Mouse (Mus musculus): ENCODE results near the gene Plscr1. TPM values are rescaled to one million over a fixed set of nuclear protein-coding genes. Genes with fewer than 3 reads are reported as not detected.

The Plscr1 gene
- total RNA-seq, 2 experiments from 2014 or later = 0.67 to 0.69 TPM

GRCm38 (mm10) chr9:92252718-92253117, 3.2 kb downstream of the Plscr1 start:
- DNase-seq = no peak
- intact Hi-C loops (cut with DNase I) = no loop called here

DNA sequence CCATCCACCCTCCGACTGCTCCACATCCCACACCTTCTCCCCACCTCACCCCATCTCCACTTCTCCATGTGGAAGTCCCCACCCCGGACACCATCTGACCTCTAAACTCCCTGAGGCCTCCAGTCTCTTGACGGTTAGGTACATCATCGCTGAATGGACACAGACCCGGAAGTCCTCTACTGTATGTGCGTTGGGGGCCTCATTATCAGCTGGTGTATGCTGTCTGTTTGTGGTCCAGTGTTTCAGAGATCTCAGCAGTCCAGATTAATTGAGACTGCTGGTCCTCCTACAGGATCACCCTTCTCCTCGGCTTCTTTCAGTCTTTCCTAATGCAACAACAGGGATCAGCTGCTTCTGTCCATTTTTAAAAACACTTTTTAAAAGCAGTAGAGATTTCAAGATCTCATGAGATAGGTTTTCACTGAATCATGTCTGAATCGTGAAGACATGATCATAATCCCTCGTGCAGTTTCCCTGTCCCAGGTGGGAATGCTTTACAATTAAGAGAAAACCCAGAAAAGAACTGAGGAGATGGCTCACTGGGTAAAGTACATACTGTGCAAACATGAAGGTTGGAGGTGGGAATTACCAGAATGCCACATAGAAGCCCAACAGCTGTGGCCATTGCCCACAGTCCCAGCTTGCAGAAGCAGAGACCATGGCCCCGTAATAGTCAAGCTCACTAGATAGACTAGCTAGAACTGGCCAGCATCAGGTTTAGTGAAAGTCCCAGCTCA, 4.2 kb downstream of the Plscr1 start:
- intact Hi-C loops (cut with DNase I) = no loop called here
- DNase-seq = no peak

DNA sequence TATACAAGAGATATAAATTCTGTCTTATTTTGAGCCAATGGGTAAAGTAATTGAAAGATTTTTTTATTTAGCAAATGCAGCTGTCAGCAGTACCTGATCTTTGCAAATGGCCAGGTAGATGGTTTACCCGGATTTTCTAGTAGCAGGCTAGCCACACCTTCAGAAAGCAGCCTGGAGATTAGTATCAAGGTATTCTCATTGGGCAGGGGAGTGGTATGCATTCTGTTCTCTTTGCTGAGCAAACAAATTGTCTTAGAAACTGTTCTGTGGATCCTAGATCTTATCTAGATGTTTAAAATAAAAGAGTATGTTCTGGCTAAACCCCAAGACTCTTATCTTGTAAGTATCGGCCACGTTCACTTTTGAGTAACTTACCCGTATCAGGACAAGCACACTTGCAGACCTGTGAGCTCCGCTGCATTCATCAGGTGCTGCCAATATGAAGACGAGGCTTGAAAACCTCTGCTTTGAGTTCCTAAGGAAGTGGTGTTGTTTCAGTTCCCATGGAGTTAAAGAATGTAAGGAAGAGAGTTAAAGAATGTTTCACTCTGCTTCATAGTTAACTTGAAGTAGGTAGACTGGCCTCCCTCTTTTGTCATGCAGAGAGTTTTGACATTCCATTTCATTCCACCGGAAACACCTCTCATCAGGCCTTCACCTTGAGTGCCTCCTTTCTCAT, 11.1 kb downstream of the Plscr1 start:
- no peak for DNase-seq
- intact Hi-C loops (cut with DNase I) = no loop called here

- intact Hi-C loops (cut with DNase I) = no loop called here
- no peak for DNase-seq
Observed at GRCm38 (mm10) chr9:92265719-92266118, 16.2 kb downstream of the Plscr1 start.

- intact Hi-C loops (cut with DNase I) = no loop called here
- no peak for DNase-seq
Observed at GRCm38 (mm10) chr9:92266558-92267171, 17.1 kb downstream of the Plscr1 start.

- DNase-seq = no peak
- intact Hi-C loops (cut with DNase I) = no loop called here
Observed at GRCm38 (mm10) chr9:92267732-92268131, 18.2 kb downstream of the Plscr1 start.

GRCm38 (mm10) chr9:92269829-92270404, 20.4 kb downstream of the Plscr1 start:
- intact Hi-C loops (cut with DNase I) = no loop called here
- no peak for DNase-seq

DNA sequence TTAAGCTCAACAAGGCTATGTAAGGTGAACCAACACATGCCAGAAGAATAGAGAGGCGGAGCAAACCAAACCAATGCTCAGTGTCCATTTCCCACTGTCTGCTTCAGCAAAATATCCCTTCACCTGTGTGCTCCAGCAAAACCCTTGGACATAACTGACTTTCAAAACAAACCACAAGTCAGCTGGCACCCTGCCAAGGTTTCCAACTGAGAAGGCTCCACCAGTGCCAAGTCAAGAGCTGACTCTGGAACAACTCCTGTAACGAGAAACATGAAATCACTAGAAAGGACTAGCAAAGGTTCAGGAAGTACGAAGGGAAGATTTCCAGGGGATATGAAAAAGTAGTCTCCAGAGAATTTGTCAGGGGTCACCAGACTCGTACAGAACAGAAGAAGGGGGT, 21.4 kb downstream of the Plscr1 start:
- peak; percentile 56 to 69 for DNase-seq
- intact Hi-C loops (cut with DNase I) = no loop called here

GRCm38 (mm10) chr9:92272650-92273049, 23.1 kb downstream of the Plscr1 start:
- no peak for DNase-seq

DNA sequence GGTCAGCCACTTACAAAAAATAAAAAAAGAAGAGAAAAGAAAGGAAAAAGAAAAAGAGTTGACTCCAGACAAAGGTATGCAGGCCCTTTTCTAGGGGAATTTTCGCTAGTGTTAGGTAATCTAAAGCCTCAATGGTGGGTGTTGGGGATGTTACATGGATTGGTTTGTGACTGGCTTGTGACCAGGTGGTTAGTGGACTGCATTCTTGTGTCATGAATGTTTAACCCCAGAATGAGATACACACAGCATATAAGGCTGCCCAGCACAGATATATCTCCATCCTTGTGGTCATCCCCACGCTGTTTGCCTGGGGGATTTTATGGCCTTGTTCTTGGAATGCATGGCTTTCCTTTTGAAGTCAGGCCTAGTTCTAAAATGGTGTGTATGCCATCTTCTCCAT, 23.7 kb downstream of the Plscr1 start:
- intact Hi-C loops (cut with DNase I) = no loop called here
- no peak for DNase-seq

More at GRCm38 (mm10) chr9:92272650-92273049, 23.1 kb downstream of the Plscr1 start:
- intact Hi-C loops (cut with DNase I) = no loop called here

DNA sequence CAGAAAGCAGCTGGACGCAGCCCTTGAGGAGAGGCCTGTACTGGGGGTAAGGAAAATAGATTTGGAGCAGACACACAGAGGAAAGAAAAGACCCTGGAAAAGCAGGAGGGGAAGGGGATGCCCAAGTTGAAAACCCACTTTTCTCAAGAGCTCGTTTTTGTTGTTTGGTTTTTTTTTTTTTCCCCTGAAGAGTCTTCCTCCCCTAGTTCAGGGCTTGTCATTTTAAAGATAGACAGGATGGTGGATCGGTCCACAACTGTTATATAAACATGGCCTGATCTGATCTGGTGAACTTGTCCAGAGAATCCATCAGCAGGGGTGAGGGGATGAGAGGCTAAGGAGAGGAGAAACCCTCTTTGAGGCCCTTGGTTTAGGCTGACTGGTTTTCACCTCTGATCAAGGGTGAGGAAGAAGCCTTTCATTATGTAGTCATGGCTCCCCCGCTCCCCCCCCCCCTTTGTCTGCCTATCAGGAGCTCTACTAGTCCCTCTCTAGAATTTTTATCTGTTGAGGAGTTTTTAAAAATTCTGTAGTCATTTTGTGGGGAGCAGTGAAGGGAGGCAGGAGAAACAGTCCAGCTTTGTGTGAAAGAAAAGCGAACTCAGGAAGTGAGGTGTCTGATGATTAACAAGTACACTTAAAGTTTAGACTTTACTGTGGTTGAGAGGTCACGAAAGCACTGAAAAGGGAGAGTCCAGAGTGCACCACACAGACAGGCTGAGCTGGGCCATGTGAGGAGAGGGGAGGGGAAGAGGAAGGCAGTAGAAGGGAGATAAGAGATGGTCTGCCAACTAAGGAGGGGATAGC, 24.6 kb downstream of the Plscr1 start:
- no peak for DNase-seq
- intact Hi-C loops (cut with DNase I) = no loop called here

DNA sequence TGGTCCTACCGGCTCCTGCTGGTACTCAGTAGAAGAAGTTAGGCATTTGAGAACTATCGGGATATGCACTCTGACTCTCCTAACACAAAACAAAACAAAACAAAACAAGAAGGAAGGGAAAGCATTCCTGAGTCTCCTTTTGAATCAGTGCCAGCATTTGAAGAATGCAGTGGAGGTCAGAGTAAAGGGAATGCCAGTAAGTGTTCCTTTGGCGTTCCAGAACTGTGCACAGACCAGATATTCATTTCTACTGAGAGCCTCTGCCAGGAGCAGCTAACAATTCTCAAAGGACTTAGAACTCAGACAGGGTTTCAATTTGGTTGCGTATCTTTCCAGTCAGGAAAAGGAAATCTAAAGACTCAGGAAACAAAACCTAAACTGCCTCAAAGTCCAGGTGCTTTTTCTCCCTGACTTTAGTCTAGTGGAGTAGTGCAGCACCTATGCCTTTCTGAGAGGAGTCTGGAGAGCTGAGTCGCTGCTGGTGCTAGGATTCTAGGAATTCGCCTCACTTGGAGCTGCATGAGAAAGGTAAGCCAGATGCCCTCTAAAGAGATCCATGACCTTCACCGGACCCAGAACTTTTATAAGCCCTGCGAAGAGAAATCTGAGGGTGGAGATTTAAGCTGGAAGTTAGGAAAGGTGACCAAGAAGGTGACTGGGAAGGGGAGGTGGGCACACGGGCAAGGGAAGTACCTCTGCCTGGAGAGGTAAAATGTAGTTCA, 26.1 kb downstream of the Plscr1 start, which contains the start of gene Plscr2:
Gene Plscr2 (plus strand): TSS at position 117 of the 722 bp plus-strand sequence.
- intact Hi-C loops (cut with DNase I) = no loop called here
- no peak for DNase-seq

DNA sequence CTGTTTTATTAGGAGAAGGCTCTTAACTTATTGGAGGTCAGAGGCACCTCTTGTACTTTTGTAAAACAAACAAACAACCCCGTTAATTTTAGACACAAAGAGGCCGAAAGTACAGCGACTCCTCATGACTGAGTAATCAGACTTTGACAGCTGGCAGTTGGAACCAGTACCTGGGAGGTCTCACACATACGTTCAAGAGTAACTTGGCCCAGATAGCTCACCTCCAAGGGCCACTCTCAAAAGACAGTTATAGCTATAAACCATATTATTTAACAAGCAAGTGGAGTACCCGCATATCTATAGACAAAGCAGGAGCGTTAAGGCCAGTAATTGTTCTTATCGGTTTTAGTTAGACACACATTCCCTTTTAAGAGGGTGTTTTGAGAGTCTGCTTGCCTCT, 26.8 kb downstream of the Plscr1 start:
- no peak for DNase-seq
- intact Hi-C loops (cut with DNase I) = no loop called here

GRCm38 (mm10) chr9:92280048-92280447, 30.5 kb downstream of the Plscr1 start:
- intact Hi-C loops (cut with DNase I) = no loop called here
- no peak for DNase-seq

DNA sequence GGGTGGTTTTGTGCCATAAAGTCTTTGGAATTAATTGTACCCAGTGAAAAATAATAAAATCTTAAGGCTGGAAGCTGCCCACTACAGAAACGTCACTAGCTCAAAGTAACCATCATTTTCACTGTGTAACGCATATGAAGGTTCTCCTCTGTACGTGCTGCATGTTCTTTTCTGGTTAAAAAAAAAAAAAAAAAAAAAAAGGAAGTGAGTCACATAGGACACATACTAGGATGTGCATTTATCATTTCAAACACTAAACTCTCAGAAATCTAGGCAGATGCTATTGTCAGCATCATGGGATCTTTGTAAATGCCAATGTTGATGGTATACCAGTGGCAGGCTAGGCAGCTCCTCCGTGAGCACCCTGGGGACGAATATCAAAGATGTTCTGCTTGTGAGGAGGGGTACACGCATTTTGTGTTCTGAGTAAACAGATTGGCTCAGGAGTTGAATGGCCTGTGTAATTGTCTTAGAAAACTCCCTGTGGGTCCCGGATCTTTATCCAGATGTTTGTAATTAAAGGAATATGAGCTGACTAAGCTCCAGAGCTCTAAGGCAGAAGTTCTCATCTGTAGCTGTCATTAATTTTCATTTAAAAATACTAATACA, 33.1 kb downstream of the Plscr1 start:
- DNase-seq = no peak
- intact Hi-C loops (cut with DNase I) = no loop called here

DNA sequence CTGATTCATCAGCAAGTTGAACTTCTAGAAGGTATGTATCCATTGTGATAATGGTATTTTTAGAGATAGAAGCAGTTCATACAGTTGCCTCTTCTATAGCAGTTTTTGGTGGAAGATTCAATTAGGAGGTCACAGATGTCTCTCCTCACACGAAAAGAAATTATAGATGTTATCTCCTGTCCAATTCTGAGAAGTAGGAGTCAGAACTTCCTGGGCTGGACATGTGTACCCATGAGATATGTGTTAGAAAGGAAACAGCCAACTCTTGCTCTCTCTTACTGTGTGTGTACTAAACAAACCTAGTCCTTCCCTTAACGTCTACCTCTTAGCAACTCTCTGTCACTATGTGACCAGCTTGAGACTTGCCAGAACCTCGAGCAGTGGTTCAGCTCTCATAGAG, 40.1 kb downstream of the Plscr1 start:
- no peak for DNase-seq
- intact Hi-C loops (cut with DNase I) = no loop called here

- intact Hi-C loops (cut with DNase I) = no loop called here
- DNase-seq = no peak
Observed at GRCm38 (mm10) chr9:92292169-92292568, 42.6 kb downstream of the Plscr1 start.

- no peak for DNase-seq
- intact Hi-C loops (cut with DNase I) = no loop called here
Observed at GRCm38 (mm10) chr9:92292922-92293321, 43.4 kb downstream of the Plscr1 start.

Measured in gastrocnemius, postnatal 36 days (tissue).